ENCODE assay signal across 7 mouse cellular contexts in the genomic region with DNA sequence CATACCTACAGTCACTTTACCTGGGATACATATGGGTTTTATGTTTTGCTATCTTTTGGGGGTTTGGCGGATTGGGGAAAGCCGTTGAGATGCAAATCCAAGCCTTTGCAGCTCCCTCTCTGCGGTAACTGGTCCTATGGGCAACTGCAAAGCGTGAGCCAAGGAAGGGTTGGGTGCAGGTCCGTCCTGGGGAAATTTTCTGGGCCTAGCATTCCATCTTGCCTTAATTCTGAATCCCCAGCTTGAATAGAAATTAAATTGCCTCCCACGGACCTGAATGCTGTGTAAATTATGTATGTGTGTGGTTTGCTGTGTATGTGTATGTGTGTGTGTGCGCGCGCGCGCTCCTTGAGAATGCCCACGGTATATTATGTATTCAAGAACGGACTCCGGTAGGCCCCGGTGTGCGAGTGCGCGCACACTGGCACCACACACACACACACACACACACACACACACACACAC. TPM values are rescaled to one million over a fixed set of nuclear protein-coding genes. Genes with fewer than 3 reads are reported as not detected.
A peak's percentile ranks its signal among the peaks of the same experiment; 100 is the strongest.
DNase-seq lines count a peak whose midpoint lies in the region; ATAC-seq and TF ChIP-seq lines count a peak whose summit lies in the region.

No protein-coding gene starts in this region.

- peak overlapping the region; percentile 70 for H3K4me3 ChIP-seq in embryonic facial prominence, embryonic 12.5 days
- peak overlapping the region; percentile 87 for H3K4me3 ChIP-seq in hindbrain, embryonic 15.5 days
- H3K4me3 ChIP-seq in midbrain, postnatal 0 days (ENCODE audit: low read depth, low read length) = peak overlapping the region; percentile 52

- intact Hi-C loops in left cerebral cortex, postnatal 25 days (cut with DNase I) = loop anchor here (2.0 kb wide), 1 partner anchor 781 kb away; no protein-coding TSS in a partner anchor
- intact Hi-C loops in left cerebral cortex, postnatal 4 days (cut with DNase I) = loop anchor here (5.0 to 10.0 kb wide), 4 partner anchors 229 to 1523 kb away; no protein-coding TSS in a partner anchor

- peak overlapping the region; percentile 76 for H3K27ac ChIP-seq in embryonic facial prominence, embryonic 12.5 days
- peak overlapping the region; percentile 92 for H3K27ac ChIP-seq in hindbrain, embryonic 15.5 days (replicated peaks)
- peak overlapping the region; percentile 60 for H3K27ac ChIP-seq in midbrain, postnatal 0 days (ENCODE audit: low read depth, low read length)

- H3K9ac ChIP-seq in embryonic facial prominence, embryonic 12.5 days = peak overlapping the region; percentile 79
- peak overlapping the region; percentile 70 for H3K9ac ChIP-seq in hindbrain, embryonic 15.5 days
- peak overlapping the region; percentile 80 for H3K9ac ChIP-seq in midbrain, postnatal 0 days (replicated peaks; ENCODE audit: low read length, poor library complexity, severe bottlenecking)

- TF ChIP-seq CTCF in midbrain, postnatal 0 days (IDR thresholded peaks at IDR 0.05) = no peak

- H3K4me2 ChIP-seq in embryonic facial prominence, embryonic 12.5 days (replicated peaks) = peak overlapping the region; percentile 95
- H3K4me2 ChIP-seq in hindbrain, embryonic 15.5 days = peak overlapping the region; percentile 98
- H3K4me2 ChIP-seq in midbrain, postnatal 0 days (ENCODE audit: low read depth, low read length, poor library complexity, severe bottlenecking) = peak overlapping the region; percentile 98

- peak; percentile 55 to 62 for DNase-seq in left cerebral cortex, postnatal 25 days (ENCODE audit: low spot score in 2 of 2)
- DNase-seq in left cerebral cortex, postnatal 4 days = no peak
- peak; percentile 38 for DNase-seq in midbrain, postnatal 0 days (ENCODE audit: low spot score)
- no peak for DNase-seq in Muller cell, postnatal 12 days (ENCODE audit: inconsistent ontology term)
- DNase-seq in spleen, postnatal 4 days (ENCODE audit: low spot score in 2 of 2) = no peak

- no peaks in the 10 kb centered on the region for H3K9me3 ChIP-seq in embryonic facial prominence, embryonic 12.5 days
- H3K9me3 ChIP-seq in hindbrain, embryonic 15.5 days = no peaks in the 10 kb centered on the region
- H3K9me3 ChIP-seq in midbrain, postnatal 0 days (ENCODE audit: low read length) = no peaks in the 10 kb centered on the region

- H3K27me3 ChIP-seq in embryonic facial prominence, embryonic 12.5 days = 0 out of 2 replicates have a peak, but pooled peaks cover 8% of the 10 kb centered on the region
- peaks cover 8% of the 10 kb centered on the region; the same call in 1 of the 2 replicates for H3K27me3 ChIP-seq in hindbrain, embryonic 15.5 days
- no peaks in the 10 kb centered on the region for H3K27me3 ChIP-seq in midbrain, postnatal 0 days (ENCODE audit: insufficient read depth, low read length)

- 2% methylated on average over 18 of the region's 18 CpGs for WGBS in embryonic facial prominence, embryonic 12.5 days
- WGBS in hindbrain, embryonic 15.5 days = 2% methylated on average over 18 of the region's 18 CpGs
- WGBS in midbrain, postnatal 0 days = 2% methylated on average over 18 of the region's 18 CpGs

- peaks cover 40% of the 10 kb centered on the region for H3K4me1 ChIP-seq in embryonic facial prominence, embryonic 12.5 days
- peaks cover 64% of the 10 kb centered on the region for H3K4me1 ChIP-seq in hindbrain, embryonic 15.5 days (replicated peaks)
- peaks cover 11% of the 10 kb centered on the region; the same call in 1 of the 2 replicates for H3K4me1 ChIP-seq in midbrain, postnatal 0 days (ENCODE audit: insufficient read depth, low read length)

- no peak for ATAC-seq in embryonic facial prominence, embryonic 12.5 days (ENCODE audit: insufficient number of reproducible peaks, insufficient read depth, low FRiP score, low TSS enrichment)
- ATAC-seq in hindbrain, embryonic 15.5 days (ENCODE audit: low FRiP score, low read depth) = peak; percentile 11; the same call in 1 of the 2 replicates
- ATAC-seq in midbrain, postnatal 0 days (ENCODE audit: low FRiP score) = no peak

- no peaks in the 10 kb centered on the region for H3K36me3 ChIP-seq in embryonic facial prominence, embryonic 12.5 days
- H3K36me3 ChIP-seq in hindbrain, embryonic 15.5 days = no peaks in the 10 kb centered on the region
- H3K36me3 ChIP-seq in midbrain, postnatal 0 days (ENCODE audit: insufficient read depth, low read length) = no peaks in the 10 kb centered on the region

RNA-seq across cellular contexts. Expression of gene Nrp2, which starts 2.5 kb away (rescaled TPM):
- 10 to 100 TPM; 26.1 to 36.8 TPM for total RNA-seq in left cerebral cortex, postnatal 25 days (2021)
- total RNA-seq in left cerebral cortex, postnatal 4 days (2021) = 10 to 100 TPM; 49.9 to 86.2 TPM
- 45.1 and 46.2 TPM in 2 replicates for polyA plus RNA-seq in embryonic facial prominence, embryonic 12.5 days (2016; fragmentation: Nextera tagmentation; extraction: Ambion mirVana)
- 28.8 and 31.5 TPM in 2 replicates for polyA plus RNA-seq in hindbrain, embryonic 15.5 days (2015; fragmentation: Nextera tagmentation; extraction: Ambion mirVana)
- 56.7 and 60.1 TPM in 2 replicates for total RNA-seq in midbrain, postnatal 0 days (2014; rRNA removed)
- polyA plus RNA-seq in midbrain, postnatal 0 days (2015; fragmentation: Nextera tagmentation; extraction: Ambion mirVana) = 14.0 and 17.1 TPM in 2 replicates

Comparison
In these comparisons a context has a peak if more than half of its experiments do, and no peak if none do; other contexts are left out.
1. DNase-seq: peak in left cerebral cortex, postnatal 25 days (2 of 2) and midbrain, postnatal 0 days (single experiment); none in left cerebral cortex, postnatal 4 days (single experiment), Muller cell, postnatal 12 days (single experiment) and spleen, postnatal 4 days (0 of 2).
2. Peak in every context shown above with its lines, with median percentiles within 50 percentile points of each other: H3K27ac ChIP-seq, H3K4me2 ChIP-seq, H3K4me3 ChIP-seq and H3K9ac ChIP-seq.